Mouse (Mus musculus): ENCODE measurements around the gene Cldn9.

Cldn9 gene

GRCm38 (mm10) chr17:23644613-23645495, 39.0 kb downstream of the Cldn9 start, which contains the start of gene Mmp25:
TSS of gene Mmp25 (minus strand) at chr17:23645277.
- no peak for DNase-seq

All from cerebellum, adult 9-10 months (tissue).